Mouse (Mus musculus): Measurements from ENCODE around the gene Olfr1154.

The Olfr1154 gene

DNA sequence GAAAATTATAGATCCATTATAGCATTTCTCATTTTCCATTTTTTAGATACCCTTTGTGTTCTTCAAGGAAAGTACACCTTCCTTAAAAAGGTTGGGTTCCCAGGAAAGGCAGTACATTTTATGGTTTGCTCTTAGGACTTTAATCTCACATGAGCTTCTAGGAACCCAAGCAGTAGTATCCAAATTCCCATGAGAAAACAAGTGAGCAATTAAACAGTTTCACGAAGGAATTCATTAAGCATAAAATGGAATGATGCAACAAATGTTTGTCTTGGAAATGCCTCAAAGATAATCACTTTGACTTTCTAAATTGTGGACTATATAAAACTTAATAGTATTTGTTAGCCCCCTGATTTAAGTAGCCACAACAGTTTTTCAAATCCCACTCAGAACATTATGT is at the start of gene Olfr1154:
TSS of gene Olfr1154 (minus strand) at position 101 of the 400 bp plus-strand sequence.
- DNase-seq (ENCODE audit: low spot score), result no peak

- no peak for DNase-seq (ENCODE audit: low spot score)
These were observed 48.0 kb upstream of the Olfr1154 start, which contains the start of gene Olfr1156 for GRCm38 (mm10) chr2:87953000-87953399. Olfr1156 (minus strand) TSS chr2:87953100.

GRCm38 (mm10) chr2:87945037-87945436 is 40.1 kb upstream of the Olfr1154 start, which contains the start of gene Olfr1155:
Olfr1155 (minus strand) TSS chr2:87945137.
- DNase-seq (ENCODE audit: low spot score), result no peak

DNA sequence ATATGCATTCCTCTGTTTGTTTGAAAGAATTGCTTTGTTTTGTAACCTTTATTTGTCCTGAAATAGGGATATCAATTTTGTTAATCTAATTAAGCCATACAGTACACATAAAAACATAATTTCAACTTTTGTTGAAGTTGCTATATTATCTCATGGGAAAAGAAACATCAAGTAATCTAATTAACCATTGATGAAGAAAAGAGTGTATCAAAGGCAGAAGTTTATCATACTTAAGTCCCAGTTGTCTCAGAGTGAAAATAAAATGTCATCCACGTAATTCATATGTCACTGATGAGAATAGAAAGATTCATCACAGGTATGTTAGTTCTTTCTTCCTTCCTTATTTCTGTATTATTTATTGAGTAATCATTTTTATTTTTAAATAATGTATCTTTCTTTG is 10.3 kb downstream of the Olfr1154 start, which contains the start of gene Olfr1153:
TSS of gene Olfr1153 (plus strand) at position 301 of the 400 bp plus-strand sequence.
- no peak for DNase-seq (ENCODE audit: low spot score)

DNA sequence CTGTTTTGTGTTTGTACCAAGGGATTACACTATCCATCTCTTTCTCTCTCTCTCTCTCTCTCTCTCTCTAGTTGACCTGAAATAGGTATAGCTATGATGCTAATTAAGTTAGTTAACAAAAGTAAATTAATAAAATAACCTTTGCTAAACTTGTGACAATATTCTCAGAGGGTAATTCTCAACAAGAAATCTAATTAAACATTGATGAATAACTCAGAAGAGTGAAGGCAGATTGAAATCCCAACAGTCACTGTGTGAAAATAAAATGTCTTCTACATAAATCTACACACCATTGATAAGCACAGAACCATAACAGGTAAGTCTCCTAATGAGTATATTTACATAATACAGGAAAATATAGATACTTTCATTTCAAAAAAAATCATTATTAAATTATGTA is 38.8 kb downstream of the Olfr1154 start, which contains the start of gene Olfr1152:
TSS of gene Olfr1152 (plus strand) at position 301 of the 400 bp plus-strand sequence.
- DNase-seq (ENCODE audit: low spot score), result no peak

DNA sequence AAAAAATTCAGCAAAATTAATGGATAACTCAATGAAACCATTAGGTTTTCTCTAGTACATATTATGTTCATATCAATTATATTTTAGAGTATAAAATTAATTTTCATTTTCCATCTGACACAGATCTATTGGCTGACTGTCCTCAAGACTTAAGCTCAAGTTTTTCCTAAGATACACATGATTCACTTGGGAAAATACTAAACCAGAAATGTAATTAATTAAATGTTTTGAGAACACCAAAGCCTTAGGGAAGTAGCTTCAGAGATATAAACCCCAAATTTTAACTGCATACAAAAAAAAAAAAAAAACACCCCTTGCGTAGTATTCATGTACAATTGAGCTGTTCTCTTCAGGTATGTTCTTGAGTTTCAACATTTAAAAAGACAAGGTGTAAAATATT is 49.4 kb downstream of the Olfr1154 start, which contains the start of gene Olfr1151:
TSS of gene Olfr1151 (plus strand) at position 301 of the 400 bp plus-strand sequence.
- DNase-seq (ENCODE audit: low spot score), result no peak
